Mouse (Mus musculus) cortical plate, adult 2 months (tissue): ENCODE measurements at regions not wholly inside any gene's neighbourhood (a gene's known extent, or its start where the extent isn't known, plus 50 kb on each side); places are given as distances from the start of the nearest gene placed in this dataset.

Experiments
- H3K27ac ChIP-seq: fragments of 200-500 bp; 2 replicates; pipeline ENCODE4 v1.5.1; 2012; ENCODE audit warnings: low read length, control low read depth, inconsistent platforms; ENCODE audit not compliant: insufficient read depth
- H3K4me1 ChIP-seq: fragments of 200-500 bp; 2 replicates; pipeline ENCODE4 v1.6.1; 2011; ENCODE audit warnings: low read length; ENCODE audit not compliant: control insufficient read depth, insufficient read depth
- H3K4me3 ChIP-seq: fragments of 200-500 bp; 2 replicates; pipeline ENCODE4 v1.5.1; 2011; ENCODE audit warnings: mild to moderate bottlenecking, low read length, control low read depth; ENCODE audit not compliant: insufficient read depth
- CTCF ChIP-seq: fragments of 200-500 bp; IDR thresholded peaks from 2 replicates; pipeline ENCODE4 v1.5.1; 2011; ENCODE audit warnings: mild to moderate bottlenecking, control low read depth, low read length; ENCODE audit not compliant: insufficient read depth; ENCODE audit errors: extremely low read depth
- POLR2A ChIP-seq: fragments of 200-500 bp; IDR thresholded peaks from 2 replicates; pipeline ENCODE4 v1.6.1; 2011; ENCODE audit warnings: mild to moderate bottlenecking, low read length, control low read depth; ENCODE audit not compliant: insufficient read depth; ENCODE audit errors: extremely low read depth

DNA sequence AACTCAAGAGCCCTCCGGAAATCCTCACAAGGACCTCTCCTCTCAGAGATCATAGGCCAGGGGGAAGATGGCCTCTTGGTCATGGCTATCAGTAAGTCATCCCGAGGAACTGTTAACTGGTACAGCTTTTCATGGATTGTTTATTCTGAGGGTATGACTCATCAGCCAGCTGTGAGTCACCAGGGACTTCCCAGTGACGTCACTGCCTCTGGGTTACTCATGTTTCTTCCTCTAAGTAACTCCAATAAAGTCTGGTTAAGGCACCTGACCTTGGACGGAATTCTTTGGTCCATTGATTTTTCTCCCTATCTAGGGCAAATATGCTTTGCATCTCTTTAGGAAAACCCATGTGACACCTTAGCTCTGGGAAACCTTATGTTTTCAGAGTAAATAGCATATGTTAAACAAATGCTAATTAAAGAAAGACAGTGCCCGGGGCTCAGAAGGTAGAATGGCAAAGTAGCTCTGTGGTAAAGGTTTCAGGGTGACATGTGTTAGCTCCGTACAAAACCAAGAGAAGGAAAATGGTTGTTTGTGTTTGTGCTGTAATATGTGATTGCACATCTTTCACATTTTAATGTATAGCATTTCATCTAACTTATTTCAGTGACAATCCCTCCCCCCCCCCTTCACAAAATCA, 289.7 kb upstream of the Xylt1 start:
- no peak overlapping the region for H3K4me3 ChIP-seq
- TF ChIP-seq POLR2A: no peak
- TF ChIP-seq CTCF: no peak
- 0 out of 2 replicates have a peak, but pooled peaks cover 3% of the 10 kb centered on the region for H3K4me1 ChIP-seq
- no peak overlapping the region for H3K27ac ChIP-seq

DNA sequence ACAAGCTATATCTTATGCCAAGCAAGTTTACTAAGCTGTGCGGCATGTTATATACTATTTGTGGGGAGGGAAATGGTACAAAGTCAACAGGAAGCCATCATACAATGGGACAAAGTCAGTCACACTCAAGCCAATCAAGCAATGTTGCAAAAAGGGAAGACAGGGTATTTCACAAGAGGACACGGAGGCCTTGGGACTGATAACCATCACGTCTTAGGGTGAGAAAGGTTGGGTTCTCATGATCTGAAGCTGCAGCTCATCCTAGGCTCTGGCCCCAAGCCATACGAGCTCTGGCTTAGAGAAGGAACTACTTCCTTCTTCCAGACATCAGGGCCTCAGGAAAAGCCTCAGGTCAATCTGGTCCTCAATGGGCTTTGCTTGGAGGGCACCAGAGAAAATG, 287.9 kb upstream of the Xylt1 start:
- no peak overlapping the region for H3K27ac ChIP-seq
- TF ChIP-seq CTCF (no peak), POLR2A (no peak)
- H3K4me3 ChIP-seq: no peak overlapping the region
- H3K4me1 ChIP-seq: 0 out of 2 replicates have a peak, but pooled peaks cover 3% of the 10 kb centered on the region

DNA sequence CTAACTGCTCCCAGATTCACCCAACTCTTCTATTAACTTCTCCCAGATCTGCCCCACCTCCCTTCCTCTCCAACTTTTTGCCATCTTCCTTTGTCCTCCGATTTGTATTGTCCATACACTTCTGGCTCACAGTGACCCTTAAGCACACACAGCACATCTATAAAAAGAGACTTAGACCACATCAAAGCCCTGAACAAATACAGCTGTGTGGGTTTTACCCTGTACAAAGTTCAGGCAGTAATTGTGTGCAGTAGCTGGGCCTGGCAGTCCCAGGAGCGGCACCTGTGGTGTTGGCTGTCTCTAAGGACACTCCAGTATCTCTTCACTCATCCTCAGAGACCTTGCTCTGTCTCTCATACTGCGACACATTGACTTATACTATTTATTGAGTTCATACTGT, 283.2 kb upstream of the Xylt1 start:
- H3K4me3 ChIP-seq: no peak overlapping the region
- TF ChIP-seq CTCF (no peak), POLR2A (no peak)
- H3K4me1 ChIP-seq: no peaks in the 10 kb centered on the region
- no peak overlapping the region for H3K27ac ChIP-seq

DNA sequence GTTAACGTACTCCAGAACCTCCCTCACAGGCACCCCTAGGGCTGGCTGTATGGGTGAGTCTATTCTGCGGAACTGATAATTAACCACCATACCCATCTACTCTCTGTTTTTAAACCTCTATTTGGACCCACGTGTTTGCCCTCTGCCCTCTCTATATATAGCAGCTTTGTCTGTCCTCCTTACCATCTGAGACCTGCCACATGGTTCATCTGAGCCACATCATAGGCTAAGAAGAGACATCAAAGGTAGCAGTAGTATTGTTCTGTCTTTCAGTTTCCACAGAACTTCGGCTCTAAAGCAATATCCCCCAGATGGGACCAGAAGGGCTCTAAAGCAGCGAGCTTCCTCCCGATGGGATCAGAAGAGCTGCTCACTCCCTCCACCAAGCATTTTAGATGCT, 281.7 kb upstream of the Xylt1 start:
- H3K4me1 ChIP-seq: no peaks in the 10 kb centered on the region
- H3K4me3 ChIP-seq: no peak overlapping the region
- TF ChIP-seq CTCF (no peak), POLR2A (no peak)
- H3K27ac ChIP-seq: no peak overlapping the region

DNA sequence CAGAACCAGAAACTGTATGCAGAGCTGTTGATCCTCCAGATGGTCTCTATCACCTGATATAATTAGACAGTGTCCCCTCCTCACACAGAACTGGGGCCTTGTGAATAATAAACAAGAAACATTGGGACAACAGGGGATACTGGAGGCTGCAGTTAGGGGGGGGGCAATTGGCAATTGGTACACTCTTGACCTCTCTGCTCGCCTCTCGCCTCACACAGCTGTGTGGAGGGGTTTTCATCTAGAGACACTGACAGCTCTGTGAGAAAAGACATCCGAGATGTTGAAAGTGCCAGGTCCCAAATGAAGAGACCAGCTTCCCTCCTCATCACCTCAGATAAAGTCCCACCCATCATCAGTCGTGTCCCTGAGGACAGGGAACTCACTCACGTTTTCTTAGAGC, 277.7 kb upstream of the Xylt1 start:
- TF ChIP-seq POLR2A (no peak), CTCF (no peak)
- no peak overlapping the region for H3K27ac ChIP-seq

DNA sequence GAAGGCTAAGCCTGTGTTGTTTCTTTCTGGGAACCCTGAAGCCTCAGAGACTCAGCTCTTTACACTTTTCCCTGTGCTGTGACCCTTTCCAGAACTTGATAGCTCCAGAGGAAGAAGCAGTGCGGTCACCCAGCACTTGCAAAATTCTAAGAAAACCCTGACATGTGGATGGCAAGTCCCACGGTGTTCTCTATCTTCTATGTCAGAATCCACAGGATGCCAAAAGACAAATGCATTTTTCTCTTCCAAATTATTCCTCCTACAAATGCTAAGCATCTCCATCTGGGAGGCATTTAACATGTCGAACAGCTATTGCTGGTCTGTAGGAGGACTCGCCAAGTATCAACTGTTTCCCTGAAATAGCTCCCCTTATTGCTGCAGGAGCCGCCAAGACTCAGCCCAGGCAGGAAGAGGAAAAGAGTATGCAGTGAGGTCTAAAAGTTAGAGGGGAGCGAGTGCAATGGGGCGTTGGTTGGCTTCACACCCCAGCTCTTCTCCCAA, 274.0 kb upstream of the Xylt1 start:
- Histone ChIP-seq H3K4me1 (peaks cover 9% of the 10 kb centered on the region), H3K4me3 (no peak overlapping the region), H3K27ac (peak overlapping the region; percentile 92)
- TF ChIP-seq POLR2A (no peak), CTCF (no peak)

More for the DNA sequence above, 277.7 kb upstream of the Xylt1 start:
- no peak overlapping the region for H3K4me3 ChIP-seq
- peaks cover 7% of the 10 kb centered on the region for H3K4me1 ChIP-seq

DNA sequence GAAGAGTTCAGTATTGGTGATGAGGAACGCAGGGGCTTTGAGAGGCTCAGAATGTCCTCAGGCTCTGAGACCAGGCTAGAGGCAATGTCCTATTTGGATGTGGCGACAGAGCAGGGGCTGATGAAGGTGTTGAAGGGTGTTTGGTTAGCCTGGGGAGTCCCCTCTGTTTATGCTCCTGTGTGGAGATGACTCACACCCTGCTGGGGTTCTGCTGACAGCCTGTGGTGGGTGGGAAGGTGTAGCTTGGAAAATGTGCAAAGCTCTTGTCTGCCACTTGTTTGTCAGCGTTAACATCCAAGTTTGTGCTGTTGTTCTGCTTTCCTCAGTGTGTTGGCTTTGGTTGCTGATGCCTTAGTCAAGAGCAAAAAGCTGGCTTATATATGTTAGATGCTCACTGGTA, 272.4 kb upstream of the Xylt1 start:
- Histone ChIP-seq H3K4me1 (peaks cover 9% of the 10 kb centered on the region), H3K27ac (0 out of 2 replicates have a peak overlapping the region, but pooled peaks have one; percentile 51), H3K4me3 (no peak overlapping the region)
- TF ChIP-seq CTCF (no peak), POLR2A (no peak)

DNA sequence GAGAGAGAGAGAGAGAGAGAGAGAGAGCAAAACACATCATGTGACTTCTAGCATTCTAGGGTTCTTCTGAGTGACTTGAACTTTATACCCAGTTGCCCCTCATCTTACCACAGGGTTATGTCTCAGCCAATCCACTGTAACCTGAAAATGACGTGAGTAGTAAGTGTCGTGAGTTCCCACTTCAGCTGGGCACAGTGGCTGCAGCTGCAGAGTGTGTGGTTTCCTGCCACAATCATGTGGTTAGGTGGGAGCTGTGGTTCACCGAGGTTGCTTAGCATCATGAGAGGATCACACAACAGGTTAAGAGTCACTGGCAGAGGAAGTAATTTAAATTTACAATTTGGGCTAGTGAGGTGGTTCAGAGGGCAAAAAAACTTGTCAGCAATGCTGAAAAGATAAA, 253.1 kb upstream of the Xylt1 start:
- no peaks in the 10 kb centered on the region for H3K4me1 ChIP-seq
- TF ChIP-seq CTCF (no peak), POLR2A (no peak)
- H3K27ac ChIP-seq: no peak overlapping the region
- H3K4me3 ChIP-seq: no peak overlapping the region

DNA sequence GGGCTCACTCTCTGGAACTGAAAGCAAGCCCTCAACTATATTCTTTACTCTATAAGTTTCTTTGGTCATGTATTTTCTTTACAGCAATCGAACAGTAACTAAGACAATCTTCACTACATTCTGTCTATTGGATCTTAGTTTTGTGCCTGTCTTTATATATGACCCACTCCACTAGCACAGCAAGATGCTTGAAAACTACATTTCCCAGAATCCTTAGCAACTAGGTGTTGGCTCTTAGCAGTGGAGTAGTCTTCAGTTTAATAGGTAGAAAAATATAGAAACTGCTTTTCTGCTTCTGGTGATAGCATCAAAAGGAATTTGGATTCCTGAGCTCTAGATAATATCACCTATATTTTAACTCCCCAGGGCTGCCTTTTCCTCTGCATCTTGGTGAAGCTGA, 245.9 kb upstream of the Xylt1 start:
- no peak overlapping the region for H3K4me3 ChIP-seq
- TF ChIP-seq POLR2A (no peak), CTCF (no peak)
- no peak overlapping the region for H3K27ac ChIP-seq
- peaks cover 2% of the 10 kb centered on the region; the same call in 1 of the 2 replicates for H3K4me1 ChIP-seq

DNA sequence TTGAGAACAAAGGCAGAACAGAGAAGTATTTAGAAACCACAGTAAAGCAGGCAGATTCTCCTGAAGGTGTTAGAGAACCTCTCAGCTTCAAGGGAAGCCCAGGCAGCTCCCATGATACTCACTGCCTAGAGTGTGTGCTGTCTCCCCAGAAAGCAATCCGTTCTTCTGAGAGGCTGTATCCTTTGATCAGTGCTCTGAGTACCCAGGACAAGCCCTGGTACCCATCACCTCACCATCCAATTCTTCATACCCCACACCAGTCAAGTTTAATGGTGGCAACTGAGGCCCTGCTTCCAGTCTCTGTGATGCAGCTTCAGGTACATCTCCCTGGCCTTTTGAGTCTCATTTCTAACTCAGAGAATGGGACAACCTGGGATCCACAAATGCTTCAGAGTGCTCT, 242.1 kb upstream of the Xylt1 start:
- no peak overlapping the region for H3K4me3 ChIP-seq
- H3K4me1 ChIP-seq: peaks cover 3% of the 10 kb centered on the region; the same call in 1 of the 2 replicates
- TF ChIP-seq CTCF (no peak), POLR2A (no peak)
- H3K27ac ChIP-seq: no peak overlapping the region
